Mouse (Mus musculus) limb, embryonic 10.5 days (tissue): ENCODE measurements around the gene Arid3c. TPM values are rescaled to one million over a fixed set of nuclear protein-coding genes. Genes with fewer than 3 reads are reported as not detected.
"Not testable (repeated sequence)": the region's sequence is repeated elsewhere in the genome, so short reads cannot be mapped to it uniquely, and the experiment has no call there.

Source experiments
- DNase-seq: peaks from one replicate; pipeline ENCODE4 v3.0.0-alpha.2; 2017; ENCODE audit warnings: low spot score
- H3K27ac ChIP-seq: fragments of 300-500 bp; sonication (generic); 2 replicates; pipeline ENCODE4 v1.5.1; 2016; ENCODE audit warnings: mild to moderate bottlenecking
- H3K27me3 ChIP-seq: fragments of 300-500 bp; sonication (generic); 2 replicates; pipeline ENCODE4 v1.6.1; 2016; ENCODE audit warnings: low read depth, mild to moderate bottlenecking; ENCODE audit not compliant: poor library complexity, severe bottlenecking
- H3K36me3 ChIP-seq: fragments of 300-500 bp; sonication (generic); 2 replicates; pipeline ENCODE4 v1.6.1; 2016; ENCODE audit warnings: mild to moderate bottlenecking, moderate library complexity
- H3K4me1 ChIP-seq: fragments of 300-500 bp; sonication (generic); 2 replicates; pipeline ENCODE4 v1.6.1; 2016
- H3K4me3 ChIP-seq: fragments of 300-500 bp; sonication (generic); 2 replicates; pipeline ENCODE4 v1.5.1; 2016; ENCODE audit warnings: mild to moderate bottlenecking, moderate library complexity
- H3K9me3 ChIP-seq: fragments of 300-500 bp; sonication (generic); replicated peaks from 2 replicates; pipeline ENCODE4 v1.6.1; 2016; ENCODE audit warnings: mild to moderate bottlenecking
- WGBS: fragments of 180-500 bp; shearing (Covaris S2); methylation state at CpG from one replicate; pipeline ENCODE4 v1.1.7; 2016; 5-methylcytosine and 5-hydroxymethylcytosine counted together
- polyA plus RNA-seq: library from polyadenylated mRNA; unstranded; fragments of >200 nt; fragmentation: Nextera tagmentation; extraction: Ambion mirVana; gene quantifications from 2 replicates; pipeline ENCODE4 v1.2.1, GENCODE M21; 2016

The Arid3c gene
- polyA plus RNA-seq, 1 experiment from 2014 or later, result not detected

- not testable (repeated sequence) for H3K9me3 ChIP-seq, H3K36me3 ChIP-seq, H3K27ac ChIP-seq, DNase-seq
- peak overlapping the region; percentile 31 for H3K4me3 ChIP-seq
- peaks cover 29% of the 10 kb centered on the region for H3K27me3 ChIP-seq
- H3K4me1 ChIP-seq, result peaks cover 11% of the 10 kb centered on the region
- 2% methylated on average over 18 of the region's 38 CpGs for WGBS
These were observed 35.1 kb downstream of the Arid3c start for GRCm38 (mm10) chr4:41695800-41696199.

GRCm38 (mm10) chr4:41693511-41693910 lies 37.4 kb downstream of the Arid3c start:
- not testable (repeated sequence) for H3K27ac ChIP-seq, H3K4me1 ChIP-seq, DNase-seq, H3K4me3 ChIP-seq, H3K36me3 ChIP-seq, H3K9me3 ChIP-seq
- H3K27me3 ChIP-seq, result peaks cover 27% of the 10 kb centered on the region
- WGBS, result 13% methylated on average over 4 of the region's 4 CpGs

GRCm38 (mm10) chr4:41690014-41690413 lies 40.9 kb downstream of the Arid3c start:
- not testable (repeated sequence) for DNase-seq, H3K4me1 ChIP-seq, H3K4me3 ChIP-seq, H3K9me3 ChIP-seq, H3K36me3 ChIP-seq, H3K27ac ChIP-seq
- peaks cover 30% of the 10 kb centered on the region for H3K27me3 ChIP-seq
- WGBS, result no CpG with 5 or more reads among the region's 4 CpGs

GRCm38 (mm10) chr4:41688562-41688961 lies 42.4 kb downstream of the Arid3c start:
- not testable (repeated sequence) for H3K27ac ChIP-seq, H3K36me3 ChIP-seq, H3K4me3 ChIP-seq, DNase-seq, H3K9me3 ChIP-seq
- H3K4me1 ChIP-seq, result peaks cover 10% of the 10 kb centered on the region
- 58% methylated on average over 1 of the region's 1 CpGs for WGBS
- peaks cover 39% of the 10 kb centered on the region for H3K27me3 ChIP-seq

- H3K9me3 ChIP-seq, H3K4me3 ChIP-seq, H3K27ac ChIP-seq, DNase-seq, H3K36me3 ChIP-seq: not testable (repeated sequence)
- Histone ChIP-seq H3K27me3 (peaks cover 51% of the 10 kb centered on the region), H3K4me1 (peaks cover 21% of the 10 kb centered on the region)
- 55% methylated on average over 10 of the region's 10 CpGs for WGBS
These were observed 45.0 kb downstream of the Arid3c start for GRCm38 (mm10) chr4:41685882-41686492.

GRCm38 (mm10) chr4:41684931-41685453 lies 46.0 kb downstream of the Arid3c start:
- H3K4me1 ChIP-seq, result peaks cover 27% of the 10 kb centered on the region
- H3K9me3 ChIP-seq, H3K27ac ChIP-seq, DNase-seq, H3K4me3 ChIP-seq, H3K36me3 ChIP-seq: not testable (repeated sequence)
- peaks cover 60% of the 10 kb centered on the region for H3K27me3 ChIP-seq
- 0% methylated on average over 14 of the region's 14 CpGs for WGBS

- not testable (repeated sequence) for H3K36me3 ChIP-seq, H3K27ac ChIP-seq, DNase-seq, H3K9me3 ChIP-seq
- Histone ChIP-seq H3K27me3 (peaks cover 67% of the 10 kb centered on the region), H3K4me1 (peaks cover 34% of the 10 kb centered on the region), H3K4me3 (peak overlapping the region; percentile 25; the same call in 1 of the 2 replicates)
- 2% methylated on average over 24 of the region's 27 CpGs for WGBS
These were observed 46.6 kb downstream of the Arid3c start for GRCm38 (mm10) chr4:41684131-41684930.

GRCm38 (mm10) chr4:41683303-41683702 lies 47.6 kb downstream of the Arid3c start:
- H3K27ac ChIP-seq, DNase-seq, H3K36me3 ChIP-seq, H3K9me3 ChIP-seq: not testable (repeated sequence)
- H3K4me3 ChIP-seq, result peak overlapping the region; percentile 26; the same call in 1 of the 2 replicates
- H3K27me3 ChIP-seq, result peaks cover 74% of the 10 kb centered on the region
- WGBS, result 3% methylated on average over 16 of the region's 27 CpGs
- H3K4me1 ChIP-seq, result peaks cover 41% of the 10 kb centered on the region

- DNase-seq, result no peak
- H3K36me3 ChIP-seq, result no peaks in the 10 kb centered on the region
These were observed 48.2 kb downstream of the Arid3c start for GRCm38 (mm10) chr4:41682789-41683188.

GRCm38 (mm10) chr4:41681947-41682346 lies 49.0 kb downstream of the Arid3c start:
- DNase-seq, result no peak
- no peak overlapping the region for H3K4me3 ChIP-seq

More at GRCm38 (mm10) chr4:41682789-41683188, 48.2 kb downstream of the Arid3c start:
- Histone ChIP-seq H3K27me3 (peaks cover 79% of the 10 kb centered on the region), H3K9me3 (no peaks in the 10 kb centered on the region), H3K4me3 (no peak overlapping the region), H3K4me1 (peaks cover 42% of the 10 kb centered on the region), H3K27ac (no peak overlapping the region)
- 10% methylated on average over 6 of the region's 6 CpGs for WGBS

GRCm38 (mm10) chr4:41681176-41681575 lies 49.8 kb downstream of the Arid3c start:
- H3K27ac ChIP-seq, result no peak overlapping the region
- H3K36me3 ChIP-seq, result 0 out of 2 replicates have a peak, but pooled peaks cover 4% of the 10 kb centered on the region
- 68% methylated on average over 4 of the region's 4 CpGs for WGBS
- DNase-seq, result no peak
- no peak overlapping the region for H3K4me3 ChIP-seq
- H3K9me3 ChIP-seq, result no peaks in the 10 kb centered on the region
- H3K4me1 ChIP-seq, result peaks cover 58% of the 10 kb centered on the region
- peaks cover 85% of the 10 kb centered on the region for H3K27me3 ChIP-seq

More at GRCm38 (mm10) chr4:41681947-41682346, 49.0 kb downstream of the Arid3c start:
- H3K27ac ChIP-seq, result no peak overlapping the region
- peaks cover 50% of the 10 kb centered on the region for H3K4me1 ChIP-seq
- 62% methylated on average over 10 of the region's 10 CpGs for WGBS
- 0 out of 2 replicates have a peak, but pooled peaks cover 2% of the 10 kb centered on the region for H3K36me3 ChIP-seq
- H3K9me3 ChIP-seq, result no peaks in the 10 kb centered on the region
- peaks cover 84% of the 10 kb centered on the region for H3K27me3 ChIP-seq

- no peaks in the 10 kb centered on the region for H3K9me3 ChIP-seq
- H3K4me3 ChIP-seq, result no peak overlapping the region
- H3K27ac ChIP-seq, result no peak overlapping the region
- peaks cover 56% of the 10 kb centered on the region for H3K4me1 ChIP-seq
- DNase-seq, result no peak
- 67% methylated on average over 1 of the region's 2 CpGs for WGBS
- peaks cover 90% of the 10 kb centered on the region for H3K27me3 ChIP-seq
- peaks cover 8% of the 10 kb centered on the region; the same call in 1 of the 2 replicates for H3K36me3 ChIP-seq
These were observed 51.7 kb downstream of the Arid3c start for GRCm38 (mm10) chr4:41679291-41679690.

GRCm38 (mm10) chr4:41678863-41679262 lies 52.1 kb downstream of the Arid3c start:
- Histone ChIP-seq H3K4me1 (peaks cover 52% of the 10 kb centered on the region), H3K9me3 (no peaks in the 10 kb centered on the region), H3K36me3 (peaks cover 8% of the 10 kb centered on the region; the same call in 1 of the 2 replicates), H3K4me3 (no peak overlapping the region), H3K27ac (no peak overlapping the region), H3K27me3 (peaks cover 92% of the 10 kb centered on the region)
- 82% methylated on average over 6 of the region's 6 CpGs for WGBS
- no peak for DNase-seq
